Mouse (Mus musculus) liver, embryonic 14.5 days (tissue): Measurements from ENCODE around the gene Them4. TPM values are rescaled to one million over a fixed set of nuclear protein-coding genes. Genes with fewer than 3 reads are reported as not detected.
"Not testable (repeated sequence)": the region's sequence is repeated elsewhere in the genome, so short reads cannot be mapped to it uniquely, and the experiment has no call there.

Experiments used
- ATAC-seq: fragments of 200-750 bp; cut with Nextera tagmentation; 2 replicates; pipeline ENCODE4 v1.8.0; 2017; ENCODE audit warnings: moderate number of reproducible peaks, mild to moderate bottlenecking, moderate library complexity; ENCODE audit not compliant: insufficient read depth
- DNase-seq, 3 experiments: peaks; one replicate each; pipeline ENCODE4 v3.0.0-alpha.2; 2012 to 2013; ENCODE audit warnings: low read depth in 3 of 3, low spot score in 3 of 3
- H3K27ac ChIP-seq: fragments of 300-500 bp; sonication (generic); 2 replicates; pipeline ENCODE4 v1.5.1; 2014; ENCODE audit warnings: moderate library complexity, mild to moderate bottlenecking, control low read depth, inconsistent platforms
- H3K27me3 ChIP-seq: fragments of 300-500 bp; sonication (generic); 2 replicates; pipeline ENCODE4 v1.6.1; 2014; ENCODE audit warnings: mild to moderate bottlenecking, low read length, moderate library complexity; ENCODE audit not compliant: control insufficient read depth, insufficient read depth
- H3K36me3 ChIP-seq: fragments of 300-500 bp; sonication (generic); replicated peaks from 2 replicates; pipeline ENCODE4 v1.6.1; 2014; ENCODE audit warnings: low read depth; ENCODE audit not compliant: control insufficient read depth, insufficient read depth
- H3K4me1 ChIP-seq, 2 experiments: fragments of 200-500 bp in 1 of 2; fragments of 300-500 bp in 1 of 2; sonication (generic) in 1 of 2; replicated peaks; 2 replicates each; pipeline ENCODE4 v1.6.1; 2012 to 2014; ENCODE audit warnings: antibody characterized with exemption in 1 of 2, inconsistent platforms in 1 of 2, low read length in 1 of 2; ENCODE audit not compliant: control insufficient read depth in 2 of 2, insufficient read depth in 2 of 2
- H3K4me2 ChIP-seq: fragments of 300-500 bp; sonication (generic); 2 replicates; pipeline ENCODE4 v1.6.1; 2014; ENCODE audit warnings: low read depth, mild to moderate bottlenecking, control low read depth, moderate library complexity
- H3K4me3 ChIP-seq, 2 experiments: fragments of 200-500 bp in 1 of 2; fragments of 300-500 bp in 1 of 2; sonication (generic) in 1 of 2; 2 replicates each; pipeline ENCODE4 v1.5.1; 2012 to 2014; ENCODE audit warnings: low read depth in 2 of 2, low read length in 2 of 2, mild to moderate bottlenecking in 2 of 2, control low read depth in 1 of 2, inconsistent platforms in 1 of 2, moderate library complexity in 1 of 2; ENCODE audit not compliant: insufficient read depth in 1 of 2
- H3K9ac ChIP-seq: fragments of 300-500 bp; sonication (generic); replicated peaks from 2 replicates; pipeline ENCODE4 v1.6.1; 2014; ENCODE audit warnings: mild to moderate bottlenecking, control low read depth, moderate library complexity
- H3K9me3 ChIP-seq: fragments of 300-500 bp; sonication (generic); 2 replicates; pipeline ENCODE4 v1.6.1; 2016; ENCODE audit warnings: low read length, mixed read lengths; ENCODE audit not compliant: control insufficient read depth
- CTCF ChIP-seq: IDR thresholded peaks from 2 replicates; pipeline ENCODE4 v1.5.1; 2016; ENCODE audit warnings: antibody characterized with exemption, low read depth, control low read depth
- EP300 ChIP-seq: IDR thresholded peaks from 2 replicates; pipeline ENCODE4 v1.6.1; 2016; ENCODE audit warnings: antibody characterized with exemption, low read depth
- WGBS: fragments of 180-500 bp; shearing (Covaris S2); extraction: QIAGEN DNeasy Blood & Tissue Kit; methylation state at CpG from one replicate; pipeline ENCODE4 v1.1.7; 2014; ENCODE audit not compliant: insufficient replicate concordance; 5-methylcytosine and 5-hydroxymethylcytosine counted together
- polyA plus RNA-seq, 2 experiments: library from polyadenylated mRNA; depleted of rRNA in 1 of 2; stranded (reverse) in 1 of 2; unstranded in 1 of 2; fragments of >200 nt; fragmentation: Nextera tagmentation in 1 of 2; extraction: Ambion mirVana in 1 of 2; gene quantifications; 2 replicates each; pipeline versions ENCODE4 v1.2.1 to v1.2.3; 2012 to 2014

The Them4 gene
- 0.76 and 1.2 TPM in 2 replicates for polyA plus RNA-seq (2012; rRNA removed)
- 2.7 and 2.8 TPM in 2 replicates for polyA plus RNA-seq (2014; fragmentation: Nextera tagmentation; extraction: Ambion mirVana)

DNA sequence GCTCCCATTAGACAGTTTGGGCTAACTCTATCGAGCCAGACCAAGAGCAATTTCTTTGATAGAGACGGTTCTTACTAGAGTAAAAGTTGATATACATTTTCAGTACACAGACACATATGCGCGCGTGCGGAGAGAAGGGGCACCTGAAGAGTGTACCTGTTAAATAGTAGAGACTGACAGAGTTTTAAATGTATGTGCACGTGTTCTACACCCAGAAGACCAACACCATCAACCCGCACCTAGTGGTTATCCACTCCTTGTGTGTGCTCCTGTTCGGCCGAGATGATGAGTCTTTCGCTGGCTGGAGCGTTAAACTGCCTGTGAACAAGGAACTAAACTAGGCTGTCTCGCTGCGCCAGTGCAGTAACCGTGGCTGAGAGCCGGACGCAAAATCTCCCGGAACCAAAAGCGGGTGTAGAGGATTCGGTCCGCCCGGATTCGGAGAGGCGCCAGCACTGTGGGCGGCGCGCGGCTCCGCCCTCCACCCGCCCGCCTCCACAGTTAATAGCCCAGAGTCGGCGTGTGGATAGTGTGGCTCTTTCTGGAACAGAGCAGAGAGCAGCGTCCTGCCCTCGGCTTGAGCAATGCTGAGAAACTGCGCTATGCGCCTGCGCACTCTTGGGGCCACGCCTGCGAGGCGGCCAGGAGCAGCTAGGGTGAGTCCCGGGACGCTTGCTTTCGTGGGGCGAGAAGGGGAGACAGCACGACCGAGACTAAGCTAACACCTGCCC, at the start of gene Them4:
TSS of gene Them4 (plus strand) at position 457 of the 731 bp plus-strand sequence.
- H3K9me3 ChIP-seq, result no peaks in the 10 kb centered on the region
- peak within 1 kb of the TSS; percentile 64 for H3K9ac ChIP-seq
- peak; percentile 100 for ATAC-seq
- H3K27me3 ChIP-seq, result no peaks in the 10 kb centered on the region
- peak within 1 kb of the TSS; percentile 67 to 88 for H3K4me3 ChIP-seq
- H3K4me2 ChIP-seq, result peak within 1 kb of the TSS; percentile 77
- WGBS, result 2% methylated on average over 47 of the region's 47 CpGs
- 0 out of 2 replicates have a peak within 1 kb of the TSS, but pooled peaks have one; percentile 23 for H3K27ac ChIP-seq
- TF ChIP-seq CTCF (no peak; the same call in 1 of the 2 replicates), EP300 (peak; percentile 24; the same call in 1 of the 2 replicates)
- DNase-seq, result peak; percentile 74 to 77 (median 76)
- no peaks in the 10 kb centered on the region for H3K36me3 ChIP-seq
- peaks cover 3 to 9% of the 10 kb centered on the region in 2 experiments; a peak in 1 of 4 replicates for H3K4me1 ChIP-seq

- H3K4me1 ChIP-seq, result no peaks in the 10 kb centered on the region
- H3K9ac ChIP-seq, result no peak overlapping the region
- no peak overlapping the region for H3K4me3 ChIP-seq
- H3K27me3 ChIP-seq, result no peaks in the 10 kb centered on the region
- DNase-seq (no peak), ATAC-seq (no peak)
- H3K36me3 ChIP-seq, result no peaks in the 10 kb centered on the region
- 38% methylated on average over 6 of the region's 6 CpGs for WGBS
- H3K4me2 ChIP-seq, result no peak overlapping the region
- no peaks in the 10 kb centered on the region for H3K9me3 ChIP-seq
- peak; percentile 24; the same call in 1 of the 2 replicates for TF ChIP-seq CTCF
- no peak for TF ChIP-seq EP300
- no peak overlapping the region for H3K27ac ChIP-seq
Measured at GRCm38 (mm10) chr3:94260598-94260997, 49.3 kb upstream of the Them4 start.

- not testable (repeated sequence) for H3K36me3 ChIP-seq, H3K9ac ChIP-seq, H3K4me3 ChIP-seq, H3K4me1 ChIP-seq, H3K27ac ChIP-seq, DNase-seq, H3K9me3 ChIP-seq, H3K27me3 ChIP-seq, H3K4me2 ChIP-seq, ATAC-seq
- WGBS, result 60% methylated on average over 1 of the region's 1 CpGs
Measured at GRCm38 (mm10) chr3:94263736-94264135, 46.2 kb upstream of the Them4 start, which contains the start of gene Gm4778. Gm4778 (plus strand) TSS chr3:94264036.

DNA sequence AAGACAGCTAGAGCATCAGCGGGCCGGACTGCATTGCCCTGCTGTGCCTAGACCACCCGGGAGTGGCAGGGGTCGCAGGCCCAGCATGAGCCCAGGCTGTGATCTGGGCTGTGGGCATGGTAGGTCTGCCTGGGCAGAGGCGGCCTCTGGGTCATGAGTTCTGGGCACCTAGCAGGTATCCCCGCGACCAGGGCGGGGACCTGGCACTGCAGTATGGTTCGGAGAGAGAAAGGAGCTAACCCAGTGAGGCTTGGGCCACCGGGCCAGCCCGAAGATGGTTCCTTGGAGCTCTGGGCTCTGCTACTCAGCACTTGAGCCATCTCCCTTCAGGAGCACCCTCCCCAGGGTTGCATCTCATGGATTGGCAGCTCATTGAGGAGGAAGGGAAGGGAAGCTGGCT, 33.9 kb upstream of the Them4 start:
- H3K4me1 ChIP-seq, result no peaks in the 10 kb centered on the region
- H3K9me3 ChIP-seq, result no peaks in the 10 kb centered on the region
- WGBS, result 77% methylated on average over 11 of the region's 11 CpGs
- TF ChIP-seq EP300 (no peak), CTCF (no peak)
- H3K4me2 ChIP-seq, result no peak overlapping the region
- no peak overlapping the region for H3K4me3 ChIP-seq
- H3K27ac ChIP-seq, result no peak overlapping the region
- H3K9ac ChIP-seq, result no peak overlapping the region
- H3K36me3 ChIP-seq, result no peaks in the 10 kb centered on the region
- no peak for ATAC-seq
- no peak for DNase-seq
- no peaks in the 10 kb centered on the region for H3K27me3 ChIP-seq

DNA sequence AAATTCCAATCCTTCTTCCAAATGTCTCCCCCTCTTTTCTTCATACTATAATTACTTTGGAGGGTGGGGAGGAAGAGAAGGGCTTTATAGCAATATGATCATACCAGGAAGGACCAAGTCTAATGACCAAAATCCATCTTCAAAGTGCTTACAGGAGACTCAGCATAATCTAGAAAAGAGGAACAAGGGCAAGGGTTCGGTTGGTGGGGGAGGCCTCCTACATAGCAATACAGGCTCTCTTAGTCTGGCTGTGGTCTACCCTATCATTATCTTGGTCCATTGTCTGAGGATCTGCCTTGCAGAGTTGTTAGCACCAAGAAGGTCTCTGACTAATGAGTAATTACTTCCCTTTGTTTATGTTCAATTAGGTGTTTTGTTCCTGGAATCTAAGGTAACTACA, 4.4 kb upstream of the Them4 start:
- Histone ChIP-seq H3K4me1 (peaks cover under 1 to 4% of the 10 kb centered on the region in 2 experiments; a peak in 1 of 4 replicates), H3K27me3 (no peaks in the 10 kb centered on the region), H3K36me3 (no peaks in the 10 kb centered on the region), H3K4me3 (no peak overlapping the region), H3K27ac (no peak overlapping the region), H3K9me3 (no peaks in the 10 kb centered on the region), H3K4me2 (no peak overlapping the region), H3K9ac (no peak overlapping the region)
- 11% methylated on average over 1 of the region's 1 CpGs for WGBS
- TF ChIP-seq EP300 (no peak), CTCF (no peak)
- DNase-seq (no peak), ATAC-seq (no peak)
